Mouse (Mus musculus) embryo, embryonic 9.5 days (tissue): ENCODE results near the gene Trim28.

ENCODE experiments used
- DNase-seq: peaks from one replicate; pipeline ENCODE4 v3.0.0-alpha.2; 2017; ENCODE audit errors: extremely low spot score

The Trim28 gene

DNA sequence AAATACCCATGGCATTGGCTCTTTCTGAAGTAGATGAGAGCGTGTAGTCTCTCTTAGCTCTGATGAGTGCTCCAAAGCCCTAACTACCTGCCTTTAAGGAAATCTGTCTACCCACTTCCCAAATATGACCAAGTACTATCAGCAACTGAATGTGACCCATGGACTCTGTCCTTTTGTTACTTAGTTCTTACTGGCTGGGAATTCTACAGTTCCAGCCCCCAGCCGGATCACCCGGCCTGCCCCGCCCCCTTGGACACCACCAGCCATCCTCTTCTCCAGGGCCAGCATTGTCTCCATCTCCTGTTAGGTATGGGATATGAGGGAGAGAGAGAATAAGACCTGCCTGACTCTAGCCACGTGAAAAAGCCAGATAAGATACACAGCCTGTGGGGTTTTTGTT lies 861 bp upstream of the Trim28 start, which contains the start of gene Slc27a5:
TSS of gene Slc27a5 (minus strand) at position 140 of the 400 bp plus-strand sequence.
- no peak for DNase-seq

DNA sequence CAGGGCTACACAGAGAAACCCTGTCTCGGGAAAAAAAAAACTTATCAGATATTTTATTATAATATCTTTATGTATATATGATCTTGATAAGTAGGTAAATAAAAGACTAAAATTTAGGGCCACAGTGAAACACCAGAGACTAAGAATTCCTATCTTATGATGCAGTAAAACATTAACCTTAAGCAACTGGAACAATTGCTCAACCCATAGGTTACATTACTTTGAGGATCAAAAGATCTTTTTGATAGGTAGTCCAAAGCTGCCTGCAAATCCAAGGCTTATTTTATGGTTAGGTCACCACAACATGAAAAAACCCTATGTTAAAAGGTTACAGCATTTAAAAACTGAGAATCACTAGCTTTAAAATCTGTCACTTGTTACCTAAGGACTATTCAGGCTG lies 2.7 kb downstream of the Trim28 start:
- no peak for DNase-seq

DNA sequence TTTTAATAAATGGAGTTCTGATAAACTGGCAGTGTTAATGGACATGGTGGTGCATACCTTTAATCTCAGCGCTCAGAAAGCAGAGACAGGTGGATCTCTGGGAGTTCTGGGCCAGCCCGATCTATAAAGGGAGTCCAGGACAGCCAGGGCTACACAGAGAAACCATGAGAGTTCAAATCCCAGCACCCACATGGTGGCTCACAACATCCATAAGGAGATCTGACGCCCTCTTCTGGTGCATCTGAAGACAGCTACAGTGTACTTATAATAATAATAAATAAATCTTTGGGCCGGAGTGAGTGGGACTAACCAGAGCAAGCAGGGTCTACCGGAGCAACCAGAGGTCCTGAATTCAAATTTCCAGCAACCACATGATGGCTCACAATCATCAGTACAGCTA lies 4.5 kb downstream of the Trim28 start:
- DNase-seq, result no peak

DNA sequence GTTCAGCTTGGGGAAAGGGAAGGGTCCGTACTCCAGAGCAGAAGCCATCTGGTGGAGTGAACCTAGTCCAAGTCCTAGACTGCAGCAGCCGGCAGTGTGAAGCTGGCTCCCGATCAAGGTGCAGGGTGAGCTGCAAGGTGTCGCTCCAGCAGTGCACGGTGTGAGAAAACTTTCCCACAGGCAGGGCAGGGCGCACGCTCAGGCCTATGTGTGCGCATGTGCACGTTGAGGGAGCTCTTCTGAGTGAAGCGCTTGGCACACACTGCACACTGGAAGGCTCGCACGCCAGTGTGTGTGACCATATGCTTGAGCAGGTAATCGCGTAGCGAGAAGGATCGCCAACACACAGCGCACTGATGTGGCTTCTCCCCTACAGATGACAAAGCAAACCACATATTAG lies 7.1 kb downstream of the Trim28 start:
- no peak for DNase-seq

DNA sequence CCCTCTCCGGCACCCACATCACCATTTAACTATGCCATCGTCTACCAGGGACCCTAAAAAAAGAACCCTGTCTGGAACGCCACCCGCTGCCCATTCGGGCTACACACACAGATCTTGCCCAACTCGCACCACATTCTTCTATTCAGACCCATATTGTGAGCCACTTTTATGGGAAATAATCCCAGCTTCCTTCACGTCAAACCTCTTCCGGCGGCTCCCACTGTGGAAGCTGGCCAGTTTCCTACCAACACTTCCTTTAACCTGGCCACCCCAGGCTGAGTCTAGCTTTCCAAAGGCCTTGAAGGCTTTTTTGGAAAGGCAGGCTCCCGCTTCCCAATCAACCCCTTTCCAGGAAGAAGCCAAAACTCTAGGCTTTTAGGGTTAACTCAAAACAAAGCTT lies 7.6 kb downstream of the Trim28 start:
- no peak for DNase-seq

DNA sequence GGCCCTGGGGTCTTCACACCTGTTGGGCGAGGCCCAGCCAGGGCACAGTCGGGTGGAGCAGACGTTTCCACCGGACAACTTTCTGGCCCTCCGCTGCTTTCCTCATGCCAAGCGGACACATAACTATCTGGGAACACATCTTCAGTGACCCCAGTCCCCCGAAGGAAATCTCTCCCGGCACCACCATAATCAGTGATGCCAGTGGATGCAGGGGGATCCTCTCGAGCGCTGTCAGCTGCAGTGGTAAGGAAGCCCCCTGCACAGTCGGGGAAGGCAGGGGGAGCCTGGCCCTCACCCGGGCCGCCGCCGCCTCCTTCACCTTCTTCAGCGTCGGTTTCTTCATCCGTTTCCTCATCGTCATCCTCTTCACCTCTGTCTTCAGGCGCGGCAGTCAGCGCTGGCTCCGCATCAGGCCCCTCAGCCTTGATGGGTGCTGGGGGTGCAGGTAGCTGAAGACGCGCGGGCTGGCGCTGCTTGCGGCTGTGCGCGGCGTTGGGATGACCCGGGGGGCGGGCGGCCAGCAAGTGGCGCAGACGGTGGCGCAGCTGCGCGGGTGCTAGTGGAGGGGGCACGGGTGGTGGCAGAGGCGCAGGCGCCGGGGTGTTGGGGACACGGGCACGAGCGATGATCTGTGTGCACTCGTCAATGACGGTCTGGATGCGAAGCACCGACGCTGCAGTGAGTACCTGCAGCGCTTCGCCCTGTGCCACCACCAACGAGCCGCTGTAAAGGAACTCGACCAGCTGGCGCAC lies 8.6 kb downstream of the Trim28 start:
- DNase-seq, result no peak

DNA sequence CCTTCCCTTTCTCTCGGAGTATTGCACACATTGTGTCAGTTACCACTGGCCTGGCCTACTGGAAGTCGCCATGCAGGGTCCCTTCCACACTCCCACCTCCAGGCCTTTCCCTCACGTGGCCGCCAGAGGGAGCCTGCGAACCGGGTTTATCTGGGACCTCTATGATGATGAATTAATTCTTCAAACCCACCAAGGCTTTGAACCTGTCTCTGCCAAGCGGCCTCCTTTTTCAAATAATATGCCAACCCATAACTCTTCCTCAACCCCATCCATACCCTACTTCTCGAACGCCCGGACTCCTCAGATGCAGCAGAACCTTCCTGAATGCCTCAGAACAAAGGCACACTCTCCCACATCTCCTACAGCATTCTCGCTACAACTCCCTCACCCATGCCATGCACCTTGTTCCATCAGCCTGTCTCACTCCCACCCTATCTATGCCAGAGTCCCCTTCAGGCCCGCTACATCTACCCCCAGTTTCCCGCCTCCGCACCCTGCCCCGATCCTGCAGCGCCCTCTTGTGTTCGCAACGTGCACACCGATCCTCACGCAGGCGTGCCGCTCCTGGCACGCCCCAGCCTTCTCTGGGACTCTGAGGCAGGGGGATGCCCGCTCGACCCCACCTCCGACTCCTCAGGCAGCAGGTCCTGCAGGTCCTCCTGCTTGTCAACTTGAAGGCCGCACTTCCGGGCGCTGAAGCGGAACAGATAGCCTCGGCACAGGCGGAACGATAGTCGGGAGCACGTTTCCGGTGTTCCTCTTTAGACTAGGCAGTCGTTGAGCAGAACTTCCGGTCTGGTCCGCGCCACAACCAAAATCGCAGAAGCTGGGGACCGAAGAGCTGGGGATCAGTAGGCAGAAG lies 10.5 kb downstream of the Trim28 start:
- peak; percentile 97 for DNase-seq

DNA sequence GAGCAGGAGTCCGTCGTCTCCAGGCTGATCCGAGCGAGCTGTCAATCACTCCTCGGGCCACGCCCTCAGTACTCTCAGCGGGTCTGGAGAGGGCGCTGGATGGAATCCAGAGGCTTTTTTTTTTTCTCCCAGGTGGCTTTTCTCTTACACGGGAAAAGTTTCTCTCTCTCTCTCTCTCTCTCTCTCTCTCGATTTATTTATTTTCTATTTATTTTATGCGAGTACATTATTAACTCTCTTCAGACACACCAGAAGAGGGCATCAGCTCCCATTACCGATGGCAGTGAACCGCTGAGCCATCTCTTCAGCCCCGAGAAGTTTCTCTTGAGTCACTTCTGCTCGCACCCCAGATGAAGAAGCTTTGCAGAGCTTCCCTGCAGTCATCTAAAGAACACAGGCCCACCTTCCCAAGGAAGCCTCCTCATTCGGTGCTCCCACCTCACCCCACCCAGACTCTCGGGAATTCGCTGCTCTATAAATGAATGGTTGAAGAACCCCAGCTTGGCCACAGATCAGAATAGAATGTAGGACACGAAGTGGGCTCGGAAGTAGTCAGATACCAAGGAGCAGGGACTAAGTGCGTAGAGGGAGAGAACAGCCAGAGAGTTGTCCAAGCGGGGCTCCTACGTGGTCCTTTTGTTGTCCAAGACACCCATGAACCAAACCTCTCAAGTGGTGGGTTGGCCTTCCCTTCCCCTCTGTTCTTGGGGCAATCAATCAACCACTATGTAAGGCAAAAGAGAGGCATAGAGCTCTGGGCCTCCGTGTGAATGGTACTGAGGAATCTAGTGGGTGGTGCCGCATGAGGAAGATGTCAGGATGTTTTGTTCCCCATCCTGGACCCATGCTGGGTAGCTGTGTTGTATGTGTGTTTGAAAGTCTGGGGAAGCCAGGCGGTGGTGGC lies 11.3 kb downstream of the Trim28 start, which contains the start of gene Zbtb45:
TSS of gene Zbtb45 (minus strand) at position 30 of the 904 bp plus-strand sequence.
- peak; percentile 49 for DNase-seq

DNA sequence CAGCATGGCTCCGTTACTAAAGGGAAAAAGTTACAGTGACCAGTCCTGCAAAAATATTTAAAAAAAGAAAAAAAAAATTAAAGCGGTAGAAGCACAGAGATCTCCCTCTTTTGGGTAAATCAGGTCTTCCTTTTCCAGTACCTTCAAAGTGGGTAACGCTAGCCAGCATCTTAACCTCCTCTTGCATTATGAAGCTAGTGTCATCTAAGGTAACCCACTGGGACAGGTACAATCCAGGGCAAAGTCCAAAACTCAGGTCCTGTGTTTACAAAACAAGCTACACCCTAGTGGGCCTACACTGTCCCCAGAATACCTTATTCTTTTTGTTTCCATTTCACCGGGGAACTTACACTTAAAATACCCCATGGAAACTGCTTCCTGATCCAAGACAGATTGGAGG lies 14.8 kb downstream of the Trim28 start:
- no peak for DNase-seq

DNA sequence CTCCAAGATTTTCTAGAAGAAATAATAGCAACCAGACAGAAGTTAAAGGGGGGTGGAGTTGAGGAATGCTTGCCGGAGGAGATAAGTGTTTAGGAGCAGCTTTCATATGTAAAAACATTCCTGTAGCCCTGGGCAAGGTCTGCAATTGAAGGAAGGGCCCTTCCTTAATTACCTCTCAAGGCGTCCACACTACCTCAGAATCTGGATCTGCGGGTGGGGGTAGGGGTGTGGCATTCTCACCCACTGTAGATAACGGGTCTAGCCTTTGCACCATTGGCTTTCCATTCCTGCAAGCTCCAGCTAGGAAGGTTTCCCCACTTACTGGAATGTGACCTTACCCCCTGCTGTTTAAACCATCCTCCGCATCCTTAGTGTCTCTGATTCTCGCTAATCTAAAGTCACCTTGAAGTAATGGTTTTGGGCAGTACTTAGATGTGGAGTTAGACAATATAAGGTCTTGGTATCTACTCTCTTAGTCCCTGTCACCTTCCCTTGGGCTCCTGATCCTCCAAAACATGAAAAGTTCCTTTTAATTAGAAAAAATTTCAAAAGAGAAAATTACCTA lies 15.4 kb downstream of the Trim28 start:
- DNase-seq, result no peak

DNA sequence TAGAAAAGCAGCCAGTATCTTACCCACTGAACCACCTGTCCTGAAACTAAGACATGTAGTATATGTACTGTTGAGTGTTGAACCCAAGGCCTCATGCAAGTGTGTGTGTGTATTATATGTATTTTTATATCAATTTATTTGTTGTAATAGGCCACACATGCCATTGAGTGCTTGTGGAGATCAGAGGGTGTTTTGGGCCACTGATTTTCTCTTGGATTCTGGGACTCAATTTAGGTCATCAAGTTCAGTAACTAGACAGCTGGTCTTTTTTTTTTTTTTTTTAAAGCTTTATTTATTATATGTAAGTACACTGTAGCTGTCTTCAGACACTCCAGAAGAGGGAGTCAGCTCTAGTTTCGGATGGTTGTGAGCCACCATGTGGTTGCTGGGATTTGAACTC lies 16.3 kb downstream of the Trim28 start:
- DNase-seq, result no peak

DNA sequence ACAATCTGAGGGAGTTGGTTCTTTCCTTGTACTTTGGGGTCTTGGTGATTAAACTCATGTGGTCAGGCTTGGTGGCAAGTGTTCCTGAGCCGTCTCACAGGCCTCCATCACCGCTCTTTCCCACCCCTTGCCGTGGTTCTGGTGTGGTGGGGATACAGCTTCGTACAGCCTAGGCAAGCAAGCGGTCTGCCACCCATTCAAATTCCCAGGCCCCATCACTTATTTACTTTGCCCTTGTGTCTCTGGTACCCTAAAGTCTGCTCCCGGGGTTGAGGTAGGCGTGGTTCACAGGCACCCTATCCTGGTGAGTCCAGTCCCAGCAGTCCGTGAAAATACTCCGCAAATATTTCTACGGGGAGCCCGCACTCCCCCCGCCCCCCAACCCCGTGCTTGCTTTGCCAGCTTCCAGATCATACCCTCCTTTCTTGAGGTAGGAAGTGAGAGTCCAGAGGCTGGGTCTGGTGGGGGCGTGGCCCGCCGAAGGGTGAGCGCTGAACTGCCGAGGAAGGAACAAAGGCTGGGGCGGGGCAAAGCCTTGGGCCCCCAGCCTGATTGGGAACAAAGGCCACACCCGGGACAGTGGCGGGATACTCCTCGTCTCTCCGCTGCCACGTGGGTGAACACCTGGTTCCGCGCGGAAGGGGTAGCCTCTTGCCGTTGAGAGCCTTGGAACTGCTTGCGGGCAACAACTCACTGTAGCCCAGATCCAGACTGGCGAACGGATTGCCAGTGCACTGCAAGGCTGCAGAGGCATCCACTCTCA lies 24.0 kb downstream of the Trim28 start:
- peak; percentile 90 for DNase-seq

DNA sequence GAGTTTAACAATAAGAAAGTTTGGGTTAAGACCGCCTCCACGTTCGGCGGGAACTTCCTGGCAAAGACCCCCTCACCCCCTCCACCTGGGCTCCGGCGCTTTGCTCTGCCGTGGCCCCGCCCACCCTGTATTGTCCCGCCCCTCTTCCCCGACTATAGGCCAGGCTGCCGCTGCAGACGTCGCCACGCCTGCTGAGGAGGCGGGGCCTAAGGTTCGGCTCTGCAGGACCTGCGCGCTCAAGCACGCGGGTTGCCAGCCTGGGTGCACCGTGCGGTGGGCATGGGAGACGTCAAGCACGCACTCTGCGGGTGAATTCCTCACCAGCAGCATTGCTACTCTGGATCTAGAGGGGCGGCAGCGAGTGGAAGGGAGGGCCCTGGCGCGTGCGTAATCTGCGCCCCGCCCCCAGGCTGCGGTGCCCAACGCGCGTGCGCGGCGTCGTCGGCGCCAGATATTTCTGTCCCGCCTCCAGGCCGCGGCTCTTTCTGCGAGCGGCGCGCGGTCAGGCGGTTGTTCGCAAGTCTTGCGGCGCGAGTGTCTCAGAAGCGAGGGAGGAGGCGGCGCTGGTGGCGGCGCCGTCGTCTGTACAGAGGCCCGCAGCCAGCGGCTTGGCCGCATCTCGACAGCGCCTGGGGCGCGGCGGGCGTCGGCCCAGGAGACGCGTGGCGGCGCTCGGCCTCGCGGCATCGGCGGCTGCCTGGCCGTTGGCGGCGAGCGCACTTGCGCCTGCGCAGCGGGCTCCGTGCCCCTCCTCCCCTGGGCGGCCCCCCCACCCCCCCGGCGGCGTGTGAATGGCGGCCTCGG lies 25.2 kb downstream of the Trim28 start:
- peak; percentile 98 for DNase-seq

DNA sequence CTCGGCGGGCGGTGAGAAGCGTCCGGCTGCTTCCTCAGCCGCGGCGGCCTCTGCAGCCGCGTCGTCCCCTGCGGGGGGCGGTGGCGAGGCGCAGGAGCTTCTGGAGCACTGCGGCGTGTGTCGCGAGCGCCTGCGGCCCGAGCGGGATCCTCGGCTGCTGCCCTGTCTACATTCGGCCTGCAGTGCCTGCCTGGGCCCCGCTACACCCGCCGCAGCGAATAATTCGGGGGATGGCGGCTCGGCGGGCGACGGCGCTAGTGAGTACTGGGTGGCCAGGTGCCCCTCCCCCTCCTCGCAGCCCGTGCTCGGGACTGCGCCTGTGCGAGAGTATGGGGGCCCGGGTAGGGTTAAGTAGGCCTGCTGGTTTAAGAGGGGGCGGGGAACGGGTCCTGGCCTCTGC lies 25.9 kb downstream of the Trim28 start:
- peak; percentile 83 for DNase-seq

DNA sequence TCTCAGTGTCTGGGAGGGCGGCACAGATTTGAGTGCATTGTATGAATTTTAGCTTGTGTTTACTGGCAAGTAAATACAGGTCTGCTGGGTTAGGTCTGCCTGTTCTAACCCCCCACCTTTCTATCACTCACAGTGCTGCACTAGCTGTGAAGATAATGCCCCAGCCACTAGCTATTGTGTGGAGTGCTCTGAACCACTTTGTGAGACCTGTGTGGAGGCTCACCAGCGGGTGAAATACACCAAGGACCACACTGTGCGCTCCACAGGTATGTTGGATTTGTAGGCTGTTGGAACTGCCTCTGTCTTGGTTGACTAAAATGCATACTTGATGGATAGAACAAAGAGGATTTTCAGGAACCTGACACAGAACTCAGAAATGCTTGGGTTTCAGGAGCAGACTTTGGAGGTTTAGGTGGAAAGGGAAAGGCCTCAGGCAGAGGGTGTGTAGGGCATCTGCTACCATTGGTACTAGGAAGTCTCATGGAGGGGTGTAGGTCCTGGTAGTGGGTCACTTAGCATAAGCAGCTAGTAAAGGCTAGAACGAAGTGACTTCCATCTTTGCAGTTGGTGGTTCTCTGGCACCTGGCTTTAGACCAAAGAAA lies 26.7 kb downstream of the Trim28 start:
- DNase-seq, result no peak

DNA sequence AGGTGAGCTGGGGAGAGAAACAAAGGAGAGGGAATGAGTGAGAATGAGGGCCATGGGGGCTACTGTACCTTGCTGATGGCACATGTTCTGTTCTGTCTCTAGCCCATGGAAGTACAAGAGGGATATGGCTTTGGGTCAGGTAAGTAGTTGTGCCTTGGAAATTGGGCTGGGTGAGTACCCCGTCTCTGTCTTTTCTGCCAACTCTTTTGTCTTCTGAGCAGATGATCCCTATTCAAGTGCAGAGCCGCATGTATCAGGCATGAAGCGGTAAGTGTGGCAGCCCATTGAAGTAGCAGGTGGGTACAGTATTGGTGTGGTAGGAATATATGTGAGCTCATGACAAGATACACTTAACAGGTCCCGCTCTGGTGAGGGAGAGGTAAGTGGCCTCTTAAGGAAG lies 30.1 kb downstream of the Trim28 start:
- DNase-seq, result no peak

DNA sequence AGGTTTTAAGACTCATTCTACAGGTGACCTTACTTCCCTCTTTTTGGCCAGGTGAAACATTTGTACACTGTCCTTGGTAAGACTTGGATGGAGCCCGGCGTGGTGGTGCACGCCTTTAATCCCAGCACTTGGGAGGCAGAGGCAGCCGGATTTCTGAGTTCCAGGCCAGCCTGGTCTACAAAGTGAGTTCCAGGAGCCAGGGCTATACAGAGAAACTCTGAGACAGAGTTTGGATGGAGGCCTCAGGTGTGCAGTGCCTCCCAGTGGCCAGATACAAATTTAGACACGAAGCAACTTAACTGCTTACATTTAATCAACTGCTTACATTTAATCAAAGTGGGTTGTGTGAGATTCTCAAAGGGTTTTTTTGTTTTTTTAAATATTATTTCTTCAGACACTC lies 32.2 kb downstream of the Trim28 start:
- no peak for DNase-seq

DNA sequence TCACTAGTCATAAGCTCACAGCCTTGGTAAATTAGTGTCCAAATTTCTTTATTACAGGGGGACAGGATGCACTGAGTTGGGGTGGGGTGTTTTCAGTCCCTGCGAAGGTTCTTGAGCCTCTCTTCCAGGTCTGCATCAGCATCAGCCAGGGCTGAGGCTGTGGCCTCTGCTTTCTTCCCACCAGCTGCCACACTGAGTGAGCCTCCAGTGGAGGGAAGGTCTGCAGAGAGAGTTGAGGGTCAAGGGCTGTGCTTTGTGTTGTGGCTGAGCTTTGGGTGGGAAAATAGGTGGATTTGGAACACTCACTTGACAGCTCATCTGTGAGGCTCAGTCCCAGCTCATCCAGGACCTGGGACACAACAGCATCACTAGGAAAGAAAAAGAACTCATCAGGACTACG lies 33.1 kb downstream of the Trim28 start:
- DNase-seq, result no peak

DNA sequence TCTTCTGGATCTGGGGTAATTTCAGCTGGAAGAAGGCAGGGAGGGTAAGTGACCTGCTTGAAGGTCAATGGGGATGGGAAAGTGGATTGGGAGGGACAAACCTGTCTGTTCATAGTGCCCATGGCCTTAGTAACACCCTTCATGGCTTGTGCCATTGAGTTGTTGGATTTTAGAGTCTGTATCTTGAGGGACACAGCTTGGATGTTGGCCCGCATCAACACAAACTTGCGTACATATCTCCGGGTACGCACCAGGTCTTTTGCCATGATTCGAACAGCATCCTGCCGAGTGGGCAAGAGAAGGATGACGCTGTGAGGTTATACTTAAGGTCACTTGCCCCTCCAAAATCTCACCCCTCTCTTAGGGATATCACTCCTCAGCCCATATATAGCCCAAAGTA lies 33.6 kb downstream of the Trim28 start:
- DNase-seq, result no peak
